Mouse (Mus musculus) heart, embryonic 16.5 days (tissue): ENCODE results near the gene Gm10322. TPM values are rescaled to one million over a fixed set of nuclear protein-coding genes. Genes with fewer than 3 reads are reported as not detected.
A peak's percentile ranks its signal among the peaks of the same experiment; 100 is the strongest.

Experiments
- ATAC-seq: fragments of 200-750 bp; cut with Nextera tagmentation; replicated peaks from 2 replicates; pipeline ENCODE4 v1.8.0; 2017; ENCODE audit warnings: moderate number of reproducible peaks; ENCODE audit not compliant: insufficient read depth, low FRiP score; ENCODE audit errors: extremely low read depth
- H3K27ac ChIP-seq: fragments of 300-500 bp; sonication (generic); 2 replicates; pipeline ENCODE4 v1.5.1; 2014; ENCODE audit warnings: mild to moderate bottlenecking, low read length, control low read depth, moderate library complexity
- H3K27me3 ChIP-seq: fragments of 300-500 bp; sonication (generic); 2 replicates; pipeline ENCODE4 v1.6.1; 2014; ENCODE audit warnings: low read length, mixed read lengths; ENCODE audit not compliant: control insufficient read depth, insufficient read depth
- H3K36me3 ChIP-seq: fragments of 300-500 bp; sonication (generic); 2 replicates; pipeline ENCODE4 v1.6.1; 2014; ENCODE audit not compliant: control insufficient read depth, insufficient read depth
- H3K4me1 ChIP-seq: fragments of 300-500 bp; sonication (generic); 2 replicates; pipeline ENCODE4 v1.6.1; 2014; ENCODE audit warnings: low read length, mixed read lengths; ENCODE audit not compliant: control insufficient read depth, insufficient read depth
- H3K4me2 ChIP-seq: fragments of 300-500 bp; sonication (generic); 2 replicates; pipeline ENCODE4 v1.6.1; 2014; ENCODE audit warnings: low read depth, mild to moderate bottlenecking, control low read depth, low read length
- H3K4me3 ChIP-seq: fragments of 300-500 bp; sonication (generic); 2 replicates; pipeline ENCODE4 v1.5.1; 2014; ENCODE audit warnings: mild to moderate bottlenecking, control low read depth, low read length
- H3K9ac ChIP-seq: fragments of 300-500 bp; sonication (generic); 2 replicates; pipeline ENCODE4 v1.6.1; 2014; ENCODE audit warnings: low read length, control low read depth
- H3K9me3 ChIP-seq: fragments of 300-500 bp; sonication (generic); replicated peaks from 2 replicates; pipeline ENCODE4 v1.6.1; 2016; ENCODE audit warnings: low read length; ENCODE audit not compliant: control insufficient read depth
- WGBS: fragments of 180-500 bp; shearing (Covaris S2); extraction: QIAGEN DNeasy Blood & Tissue Kit; methylation state at CpG from one replicate; pipeline ENCODE4 v1.1.7; 2014; 5-methylcytosine and 5-hydroxymethylcytosine counted together
- polyA plus RNA-seq: library from polyadenylated mRNA; unstranded; fragments of >200 nt; fragmentation: Nextera tagmentation; extraction: Ambion mirVana; gene quantifications from 2 replicates; pipeline ENCODE4 v1.2.1, GENCODE M21; 2015

Gene Gm10322
- polyA plus RNA-seq, 1 experiment from 2014 or later = not detected

GRCm38 (mm10) chr10:59589856-59590255, 26.0 kb upstream of the Gm10322 start:
- H3K9ac ChIP-seq = no peak overlapping the region
- WGBS = 51% methylated on average over 13 of the region's 13 CpGs
- no peaks in the 10 kb centered on the region for H3K9me3 ChIP-seq
- H3K4me1 ChIP-seq = peaks cover 2% of the 10 kb centered on the region; the same call in 1 of the 2 replicates
- ATAC-seq = no peak
- H3K4me2 ChIP-seq = peak overlapping the region; percentile 46
- H3K4me3 ChIP-seq = peak overlapping the region; percentile 17
- H3K27ac ChIP-seq = no peak overlapping the region
- no peaks in the 10 kb centered on the region for H3K36me3 ChIP-seq
- H3K27me3 ChIP-seq = no peaks in the 10 kb centered on the region

DNA sequence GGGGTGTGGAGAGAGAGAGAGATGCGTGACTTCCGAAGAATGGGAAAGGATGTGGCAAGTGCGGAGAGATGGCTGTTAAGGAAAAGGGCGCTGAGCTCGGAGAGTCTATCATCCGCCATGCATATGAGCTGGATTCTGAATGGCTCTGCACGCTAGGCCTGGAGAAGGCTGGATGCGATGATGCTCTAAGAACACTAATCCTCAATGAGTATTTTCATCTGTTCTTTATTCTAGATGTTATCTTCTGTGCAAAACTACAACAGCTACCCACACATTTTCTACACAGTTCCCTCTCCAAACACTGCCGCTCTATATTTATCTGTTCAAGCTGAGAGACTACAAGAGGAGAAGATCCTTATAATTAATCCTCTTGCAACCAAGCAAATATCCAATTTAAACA, 25.3 kb upstream of the Gm10322 start:
- H3K9ac ChIP-seq = no peak overlapping the region
- no peaks in the 10 kb centered on the region for H3K36me3 ChIP-seq
- no peak overlapping the region for H3K27ac ChIP-seq
- H3K9me3 ChIP-seq = no peaks in the 10 kb centered on the region
- no peaks in the 10 kb centered on the region for H3K27me3 ChIP-seq
- WGBS = 96% methylated on average over 9 of the region's 9 CpGs
- H3K4me3 ChIP-seq = no peak overlapping the region
- H3K4me1 ChIP-seq = peaks cover 2% of the 10 kb centered on the region; the same call in 1 of the 2 replicates
- ATAC-seq = no peak
- H3K4me2 ChIP-seq = no peak overlapping the region

DNA sequence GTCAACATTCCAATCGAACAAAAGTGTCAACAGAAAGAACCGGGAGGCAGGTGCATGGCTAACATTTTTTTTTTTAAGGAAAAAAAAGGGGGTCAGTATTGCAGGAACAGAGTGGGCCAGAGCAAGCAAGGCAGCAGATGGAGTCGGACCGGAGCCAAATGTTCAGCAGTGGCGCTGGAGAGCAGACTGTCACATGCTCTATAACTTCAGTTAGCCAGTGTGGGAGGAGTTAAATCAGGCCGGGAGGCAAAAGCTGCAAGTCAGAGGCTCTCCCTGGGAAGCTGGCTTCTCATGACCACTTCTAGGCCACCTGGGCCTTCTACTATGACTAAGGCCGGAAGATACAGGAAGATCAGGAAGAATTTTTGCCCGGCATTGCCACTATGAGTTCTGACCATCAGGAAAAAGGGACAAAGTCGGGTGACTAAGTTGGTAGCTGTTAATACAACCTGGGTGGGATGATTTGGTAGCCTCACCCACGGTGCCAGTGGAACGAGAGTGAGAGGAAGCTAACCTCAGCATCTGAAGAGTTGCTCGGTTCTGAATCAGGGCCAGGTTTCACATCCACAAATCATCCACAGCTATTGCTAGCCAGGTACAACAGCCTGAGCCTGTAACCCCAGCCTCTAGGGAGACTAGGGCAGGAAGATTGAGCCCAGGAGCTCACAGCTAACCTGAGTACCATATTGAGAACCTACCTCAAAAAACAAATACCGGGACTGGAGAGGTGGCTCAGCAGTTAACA, 21.9 kb upstream of the Gm10322 start:
- no peaks in the 10 kb centered on the region for H3K9me3 ChIP-seq
- H3K4me1 ChIP-seq = peaks cover 2% of the 10 kb centered on the region; the same call in 1 of the 2 replicates
- no peak overlapping the region for H3K4me3 ChIP-seq
- H3K9ac ChIP-seq = no peak overlapping the region
- H3K27ac ChIP-seq = no peak overlapping the region
- no peaks in the 10 kb centered on the region for H3K27me3 ChIP-seq
- WGBS = 73% methylated on average over 13 of the region's 13 CpGs
- peak; percentile 41 for ATAC-seq
- peaks cover 5% of the 10 kb centered on the region; the same call in 1 of the 2 replicates for H3K36me3 ChIP-seq
- no peak overlapping the region for H3K4me2 ChIP-seq

GRCm38 (mm10) chr10:59600516-59600915, 15.3 kb upstream of the Gm10322 start:
- WGBS = 67% methylated on average over 8 of the region's 8 CpGs
- H3K4me2 ChIP-seq = no peak overlapping the region
- H3K4me3 ChIP-seq = no peak overlapping the region
- peaks cover 10% of the 10 kb centered on the region for H3K4me1 ChIP-seq
- H3K36me3 ChIP-seq = peaks cover 5% of the 10 kb centered on the region; the same call in 1 of the 2 replicates
- H3K27ac ChIP-seq = no peak overlapping the region
- H3K9me3 ChIP-seq = no peaks in the 10 kb centered on the region
- H3K9ac ChIP-seq = no peak overlapping the region
- no peaks in the 10 kb centered on the region for H3K27me3 ChIP-seq
- ATAC-seq = no peak

DNA sequence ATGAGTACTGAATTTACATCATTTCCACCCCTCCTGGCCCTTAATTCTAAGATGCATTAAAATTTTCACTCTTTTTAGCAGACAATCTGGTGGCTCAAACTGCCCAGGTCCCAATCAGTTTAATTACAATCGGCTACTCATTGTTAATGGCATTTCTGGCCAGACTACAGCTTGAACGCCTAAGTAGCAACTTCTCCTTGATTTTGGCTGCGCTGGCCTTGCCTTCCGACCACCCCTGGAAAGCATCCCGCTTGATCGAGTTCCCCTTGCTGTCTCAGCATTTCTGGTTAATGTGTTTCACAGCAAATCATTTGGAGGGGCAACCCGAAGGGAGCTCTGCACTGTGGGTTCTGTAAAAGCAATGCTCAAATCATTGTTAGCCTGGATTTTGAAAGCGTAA, 13.8 kb upstream of the Gm10322 start:
- 82% methylated on average over 8 of the region's 8 CpGs for WGBS
- peaks cover 5% of the 10 kb centered on the region; the same call in 1 of the 2 replicates for H3K36me3 ChIP-seq
- no peak for ATAC-seq
- H3K4me2 ChIP-seq = no peak overlapping the region
- no peak overlapping the region for H3K9ac ChIP-seq
- no peaks in the 10 kb centered on the region for H3K27me3 ChIP-seq
- no peak overlapping the region for H3K27ac ChIP-seq
- no peak overlapping the region for H3K4me3 ChIP-seq
- no peaks in the 10 kb centered on the region for H3K9me3 ChIP-seq
- peaks cover 10% of the 10 kb centered on the region for H3K4me1 ChIP-seq

- Histone ChIP-seq H3K9ac (no peak overlapping the region), H3K27ac (no peak overlapping the region), H3K27me3 (no peaks in the 10 kb centered on the region), H3K4me3 (no peak overlapping the region), H3K4me2 (no peak overlapping the region), H3K9me3 (no peaks in the 10 kb centered on the region), H3K4me1 (peaks cover 10% of the 10 kb centered on the region), H3K36me3 (no peaks in the 10 kb centered on the region)
- 77% methylated on average over 14 of the region's 14 CpGs for WGBS
- no peak for ATAC-seq
These were observed 13.0 kb upstream of the Gm10322 start for GRCm38 (mm10) chr10:59602891-59603290.

DNA sequence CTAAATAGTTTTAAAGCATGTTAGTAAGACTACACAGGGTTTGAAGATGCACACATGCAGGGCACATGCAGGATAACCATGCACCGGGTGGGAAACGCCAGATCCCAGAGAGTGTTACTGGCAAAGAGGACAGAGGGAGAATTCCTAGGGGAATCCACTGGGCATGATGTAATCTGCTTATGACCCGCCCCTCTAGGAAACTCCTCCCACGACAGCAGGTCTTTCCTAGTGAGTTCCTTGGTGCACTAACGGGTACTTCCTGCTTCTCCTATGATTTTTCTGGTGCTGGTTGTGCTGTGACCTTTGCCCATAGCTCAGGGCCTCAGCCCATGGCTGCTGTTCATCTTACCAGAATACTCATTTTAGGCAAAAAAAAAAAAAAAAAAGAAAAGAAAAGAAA, 12.0 kb upstream of the Gm10322 start:
- Histone ChIP-seq H3K4me3 (no peak overlapping the region), H3K4me1 (peaks cover 12% of the 10 kb centered on the region), H3K27ac (no peak overlapping the region), H3K36me3 (no peaks in the 10 kb centered on the region), H3K27me3 (no peaks in the 10 kb centered on the region), H3K9ac (no peak overlapping the region), H3K9me3 (no peaks in the 10 kb centered on the region), H3K4me2 (no peak overlapping the region)
- WGBS = 56% methylated on average over 5 of the region's 5 CpGs
- no peak for ATAC-seq

DNA sequence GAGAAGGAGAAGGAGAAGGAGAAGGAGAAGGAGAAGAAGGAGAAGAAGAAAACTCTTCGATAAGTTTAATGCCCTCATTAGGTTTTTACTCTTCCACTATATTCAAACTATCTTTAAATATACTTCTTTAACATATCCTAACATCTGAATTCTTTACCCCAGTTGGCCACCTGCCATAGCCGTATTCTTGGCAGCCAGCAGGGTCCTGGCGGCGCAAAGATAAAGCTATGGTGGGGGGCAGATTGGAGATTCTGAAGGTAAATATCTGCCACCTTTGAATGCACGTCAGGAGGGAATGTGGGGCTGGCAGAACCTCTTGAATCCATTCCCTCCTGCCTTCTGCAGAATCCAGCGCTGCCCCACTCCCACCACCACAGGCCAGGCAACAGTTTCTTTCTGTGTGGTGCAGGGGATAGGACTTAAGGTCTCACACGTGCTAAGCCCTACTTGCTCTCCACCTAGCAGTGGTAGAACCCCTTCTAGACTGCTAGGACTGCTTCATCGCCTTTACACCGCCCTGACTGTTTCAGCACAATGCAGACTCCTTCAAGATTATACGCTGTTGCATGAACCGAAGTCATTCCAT, 10.9 kb upstream of the Gm10322 start:
- H3K4me3 ChIP-seq = no peak overlapping the region
- no peaks in the 10 kb centered on the region for H3K36me3 ChIP-seq
- H3K27ac ChIP-seq = no peak overlapping the region
- H3K9me3 ChIP-seq = no peaks in the 10 kb centered on the region
- peaks cover 12% of the 10 kb centered on the region for H3K4me1 ChIP-seq
- no peak overlapping the region for H3K9ac ChIP-seq
- ATAC-seq = no peak
- WGBS = 60% methylated on average over 11 of the region's 11 CpGs
- no peaks in the 10 kb centered on the region for H3K27me3 ChIP-seq
- no peak overlapping the region for H3K4me2 ChIP-seq

DNA sequence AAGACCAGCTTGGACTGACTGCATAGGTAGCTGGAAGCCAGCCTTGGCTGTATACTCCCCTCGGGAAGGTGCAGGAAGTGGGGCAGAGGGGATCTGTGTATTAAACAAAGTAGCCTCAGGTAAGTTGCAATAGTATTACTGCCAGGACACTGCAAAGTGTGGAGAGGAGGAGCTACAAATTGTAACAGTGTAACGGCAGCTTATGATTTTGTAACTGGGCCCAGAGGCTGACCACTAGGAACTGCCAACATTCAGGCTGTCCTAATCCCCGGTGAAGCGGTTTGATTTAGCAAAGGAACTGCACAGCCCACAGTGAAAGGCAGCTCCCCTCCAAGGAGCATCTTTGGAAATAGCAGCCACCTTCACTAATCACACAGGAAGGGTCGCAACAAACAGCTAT, 2.6 kb upstream of the Gm10322 start:
- Histone ChIP-seq H3K4me2 (no peak overlapping the region), H3K27ac (no peak overlapping the region), H3K4me1 (peaks cover 22% of the 10 kb centered on the region), H3K36me3 (no peaks in the 10 kb centered on the region), H3K9me3 (no peaks in the 10 kb centered on the region), H3K27me3 (no peaks in the 10 kb centered on the region), H3K9ac (no peak overlapping the region), H3K4me3 (no peak overlapping the region)
- 70% methylated on average over 5 of the region's 5 CpGs for WGBS
- ATAC-seq = no peak
